ENCODE assay signal across 10 mouse cellular contexts in genomic region chr16:13366802-13367465, GRCm38 (mm10).
DNase-seq lines count a peak whose midpoint lies in the region; ATAC-seq lines count a peak whose summit lies in the region.
"Had no signal": no experiment of that assay in that cellular context is flagged by ENCODE, and none has a peak within 500 bp of the region (broad histone marks: within the 10 kb centered on the region; RNA-seq: fewer than 3 reads in every experiment).

No protein-coding gene starts in this region.

- peak; percentile 24 for DNase-seq in adrenal gland, adult 2 months
- DNase-seq in adrenal gland, adult 18-20 months (ENCODE audit: low spot score in 2 of 2), result no peak
- peak; percentile 43 for DNase-seq in retina, postnatal 1 day
- no peak for DNase-seq in retina, embryonic 14.5 days (ENCODE audit: low spot score)
- DNase-seq in midbrain, embryonic 14.5 days, result peak; percentile 75
- no peak for DNase-seq in thymus, postnatal 25 days
- no peak for DNase-seq in T-cell, adult 2 months (ENCODE audit: low spot score)

- H3K4me2 ChIP-seq in intestine, embryonic 16.5 days (ENCODE audit: low read depth, low read length), result no peak overlapping the region
- H3K4me2 ChIP-seq in midbrain, embryonic 14.5 days (ENCODE audit: low read length), result peak overlapping the region; percentile 24
- H3K4me2 ChIP-seq: neural tube, embryonic 12.5 days had no signal

- no peaks in the 10 kb centered on the region for H3K27me3 ChIP-seq in intestine, embryonic 16.5 days (replicated peaks; ENCODE audit: control insufficient read depth, insufficient read depth, low read length)
- H3K27me3 ChIP-seq in midbrain, embryonic 14.5 days (ENCODE audit: control insufficient read depth, insufficient read depth, low read length), result no peaks in the 10 kb centered on the region
- H3K27me3 ChIP-seq: neural tube, embryonic 12.5 days had no signal

- ATAC-seq in intestine, embryonic 16.5 days, result peak; percentile 30; the same call in 1 of the 2 replicates
- no peak for ATAC-seq in midbrain, embryonic 14.5 days (ENCODE audit: low FRiP score, low TSS enrichment)

- H3K9me3 ChIP-seq in intestine, embryonic 16.5 days (ENCODE audit: control insufficient read depth, low read length), result no peaks in the 10 kb centered on the region
- H3K9me3 ChIP-seq in midbrain, embryonic 14.5 days (ENCODE audit: control insufficient read depth, low read length), result no peaks in the 10 kb centered on the region
- H3K9me3 ChIP-seq: neural tube, embryonic 12.5 days had no signal

- H3K27ac ChIP-seq in intestine, embryonic 16.5 days (ENCODE audit: low read length), result no peak overlapping the region
- H3K27ac ChIP-seq in midbrain, embryonic 14.5 days (replicated peaks; ENCODE audit: low read depth, low read length), result peak overlapping the region; percentile 63
- H3K27ac ChIP-seq: neural tube, embryonic 12.5 days had no signal

- 17% methylated on average over 4 of the region's 4 CpGs for WGBS in intestine, embryonic 16.5 days
- WGBS in midbrain, embryonic 14.5 days, result 21% methylated on average over 4 of the region's 4 CpGs

- peaks cover 16% of the 10 kb centered on the region for H3K4me1 ChIP-seq in intestine, embryonic 16.5 days (ENCODE audit: control insufficient read depth, insufficient read depth, low read length)
- peaks cover 16% of the 10 kb centered on the region for H3K4me1 ChIP-seq in midbrain, embryonic 14.5 days (ENCODE audit: control insufficient read depth, insufficient read depth, low read length)

- H3K9ac ChIP-seq in intestine, embryonic 16.5 days (ENCODE audit: low read depth, low read length), result no peak overlapping the region
- peak overlapping the region; percentile 23; the same call in 1 of the 2 replicates for H3K9ac ChIP-seq in midbrain, embryonic 14.5 days (replicated peaks; ENCODE audit: low read length)
- H3K9ac ChIP-seq: neural tube, embryonic 12.5 days had no signal

- H3K4me3 ChIP-seq in intestine, embryonic 16.5 days (ENCODE audit: low read length), result no peak overlapping the region
- no peak overlapping the region for H3K4me3 ChIP-seq in midbrain, embryonic 14.5 days (replicated peaks; ENCODE audit: low read depth, low read length)
- H3K4me3 ChIP-seq: erythroblast, embryonic 14.5 days; neural tube, embryonic 12.5 days had no signal

- H3K36me3 ChIP-seq in intestine, embryonic 16.5 days (ENCODE audit: control insufficient read depth, insufficient read depth, low read length), result no peaks in the 10 kb centered on the region
- no peaks in the 10 kb centered on the region for H3K36me3 ChIP-seq in midbrain, embryonic 14.5 days (ENCODE audit: control insufficient read depth, insufficient read depth, low read length)
- H3K36me3 ChIP-seq: neural tube, embryonic 12.5 days had no signal

Comparison
In these comparisons a context has a peak if more than half of its experiments do, and no peak if none do; other contexts are left out.
1. DNase-seq: peak in adrenal gland, adult 2 months (single experiment), retina, postnatal 1 day (single experiment) and midbrain, embryonic 14.5 days (single experiment); none in adrenal gland, adult 18-20 months (0 of 2), retina, embryonic 14.5 days (single experiment), thymus, postnatal 25 days (single experiment) and T-cell, adult 2 months (single experiment).